Mouse (Mus musculus): ENCODE results near the gene Car1.

GRCm38 (mm10) chr3:14857874-14858273 is 49.7 kb upstream of the Car1 start:
- TF ChIP-seq CTCF (IDR thresholded peaks at IDR 0.05; ENCODE audit: borderline replicate concordance, insufficient read depth, low read length) (no peak), POLR2A (IDR thresholded peaks at IDR 0.05; ENCODE audit: low read depth, low read length) (no peak)
